Mouse (Mus musculus) WW6 (cell line): ENCODE measurements around the gene Gm9999.
A peak's percentile ranks its signal among the peaks of the same experiment; 100 is the strongest.
"Not testable (repeated sequence)": the region's sequence is repeated elsewhere in the genome, so short reads cannot be mapped to it uniquely, and the experiment has no call there.

ENCODE experiments used
- DNase-seq: peaks from one replicate; pipeline ENCODE4 v3.0.0-alpha.2; 2013; ENCODE audit warnings: low read depth, low spot score

The Gm9999 gene

DNA sequence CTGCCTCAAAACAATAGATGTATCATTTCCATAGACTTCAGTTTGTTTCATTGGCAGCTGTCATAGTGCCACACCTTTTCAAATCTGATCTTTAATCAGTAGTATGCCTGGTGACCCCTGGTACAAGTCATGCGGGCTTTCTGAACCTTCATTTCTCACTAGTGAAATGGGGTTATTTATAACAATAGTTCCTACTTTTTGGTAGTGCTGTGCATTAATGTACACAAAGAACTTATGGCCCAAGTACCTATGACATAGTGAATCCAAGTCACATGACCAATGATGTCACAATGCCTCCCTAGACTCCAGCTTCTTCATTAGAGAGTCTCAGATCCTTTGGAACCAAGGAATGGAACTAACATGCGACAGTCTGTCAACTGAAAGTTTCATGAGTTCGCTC, at the start of gene Gm9999:
Gene Gm9999, plus strand, starts transcription at position 301 of the 400 bp plus-strand sequence.
- DNase-seq, result no peak

- DNase-seq, result no peak
Measured at GRCm38 (mm10) chr7:46934788-46935187, 48.6 kb upstream of the Gm9999 start.

DNA sequence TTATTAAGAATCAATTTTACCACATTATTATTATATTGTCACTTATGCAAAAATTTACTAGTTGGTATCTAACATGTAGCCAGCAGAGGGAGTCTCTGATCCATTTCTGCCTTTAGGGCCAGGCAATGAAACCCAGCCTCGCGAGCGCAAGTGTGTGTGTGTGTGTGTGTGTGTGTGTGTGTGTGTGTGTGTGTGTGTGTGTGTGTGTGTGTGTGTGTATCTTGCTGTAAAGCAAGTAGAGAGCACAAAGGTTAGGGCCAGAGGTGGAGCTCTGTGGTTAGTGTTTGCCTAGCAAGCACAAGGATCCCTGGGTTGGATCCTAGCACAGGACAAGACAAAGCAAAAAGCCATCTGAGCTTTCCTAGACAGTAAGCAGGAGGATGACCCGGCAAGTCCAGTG, 47.5 kb upstream of the Gm9999 start:
- no peak for DNase-seq

DNA sequence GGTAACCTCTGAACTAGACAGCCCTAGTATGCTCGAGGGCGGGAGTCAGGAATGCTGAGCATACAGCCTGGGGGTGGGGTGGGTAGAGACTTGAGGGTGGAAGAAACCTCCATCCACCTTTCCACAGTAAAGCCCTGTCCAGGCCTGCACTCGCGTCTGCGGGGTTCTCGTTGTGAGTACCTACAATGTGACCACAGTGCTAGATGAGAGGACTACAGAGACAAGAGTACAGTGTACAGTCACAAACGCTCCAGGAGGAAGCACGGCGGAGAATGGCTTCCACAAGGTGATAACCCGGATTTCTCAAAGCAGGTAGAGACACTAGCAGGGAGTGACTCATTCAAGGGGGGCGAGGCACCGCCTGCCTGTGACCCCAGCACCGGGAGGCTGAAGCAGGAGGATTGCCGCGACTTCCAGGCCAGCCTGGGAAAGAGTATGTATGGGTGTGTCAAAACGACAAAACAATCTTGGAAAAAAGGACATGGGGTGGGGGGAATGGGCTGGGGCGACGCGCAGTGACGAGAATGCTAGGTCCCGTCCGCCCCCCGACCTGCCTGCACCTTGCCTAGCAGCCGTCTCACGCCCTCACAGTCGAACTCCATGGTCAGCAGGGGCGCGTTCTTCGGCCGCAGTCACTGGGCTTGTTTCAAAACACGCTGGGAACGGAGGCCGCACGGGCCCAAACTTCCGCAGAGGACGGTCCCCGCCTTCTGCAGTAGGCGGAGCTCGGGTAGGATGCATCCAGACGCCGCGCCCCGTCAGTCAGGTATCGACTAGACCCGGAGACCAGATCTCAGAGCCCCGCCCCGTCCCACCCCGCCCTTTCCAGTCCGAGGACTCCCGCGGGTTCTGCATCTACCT, 25.3 kb upstream of the Gm9999 start, which contains the start of gene Uevld:
Gene Uevld, minus strand, starts transcription at position 697 of the 861 bp plus-strand sequence.
- DNase-seq, result peak; percentile 94

- DNase-seq, result no peak
Measured at GRCm38 (mm10) chr7:46958853-46959252, 24.5 kb upstream of the Gm9999 start.

GRCm38 (mm10) chr7:46960991-46961390, 22.4 kb upstream of the Gm9999 start:
- no peak for DNase-seq

- DNase-seq, result no peak
Measured at GRCm38 (mm10) chr7:46962132-46962531, 21.2 kb upstream of the Gm9999 start.

DNA sequence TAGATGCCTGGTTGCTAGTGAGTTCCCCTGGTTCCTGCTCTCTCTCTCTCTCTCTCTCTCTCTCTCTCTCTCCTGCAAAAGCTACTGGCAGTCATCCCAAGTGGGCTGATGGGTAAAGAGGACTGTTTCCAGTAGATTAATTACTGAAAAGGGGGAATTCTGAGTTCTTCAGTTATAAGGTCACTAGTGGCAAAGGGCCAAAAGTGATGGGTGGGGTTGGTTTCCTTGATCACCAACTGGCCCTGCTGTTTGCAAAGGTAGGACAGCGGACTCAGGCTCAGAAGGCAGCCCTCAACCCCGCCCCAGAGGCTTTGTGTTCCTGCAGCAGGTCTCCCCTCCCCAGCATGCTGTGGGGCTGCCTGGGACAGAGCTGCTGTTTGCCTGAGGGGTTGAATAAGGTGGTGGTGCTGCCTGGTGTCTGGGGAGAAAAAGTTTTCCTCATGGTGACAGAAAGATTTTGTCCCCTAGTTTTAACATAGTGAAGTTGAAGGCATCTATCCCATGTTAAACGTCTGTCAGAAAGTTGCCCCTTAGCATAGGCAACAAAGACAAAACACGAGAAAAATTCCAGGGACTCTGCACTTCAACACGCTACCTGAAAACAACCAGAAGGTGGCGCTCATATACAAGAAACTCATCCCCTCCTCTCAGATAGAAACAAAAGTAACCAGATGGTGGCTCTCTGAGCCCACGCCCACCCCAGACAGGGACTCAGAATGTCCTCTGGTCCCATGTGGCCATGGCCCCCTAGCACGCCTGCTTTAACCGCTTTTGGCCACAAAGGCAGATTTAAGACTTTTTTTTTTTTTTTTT, 20.4 kb upstream of the Gm9999 start:
- DNase-seq, result peak; percentile 52

DNA sequence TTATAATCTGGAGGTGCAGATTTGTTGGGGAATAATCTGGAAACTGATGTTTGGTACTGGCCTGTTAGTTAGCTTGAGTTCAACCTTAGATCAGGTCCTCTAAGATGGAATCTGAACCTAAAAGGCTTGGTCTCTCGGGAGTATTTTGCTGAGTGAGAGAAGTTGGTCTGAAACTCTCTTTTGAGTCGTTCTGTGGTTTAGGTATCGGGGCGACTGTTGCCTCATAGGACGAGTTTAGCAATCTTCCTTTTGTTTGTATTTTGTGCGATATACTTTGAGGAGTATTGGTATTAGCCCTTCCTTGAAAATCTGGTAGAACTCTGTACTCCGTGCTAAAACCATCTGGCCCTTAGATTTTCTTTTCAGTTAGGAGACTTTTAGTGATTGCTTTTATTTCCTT, 19.3 kb upstream of the Gm9999 start:
- no peak for DNase-seq

DNA sequence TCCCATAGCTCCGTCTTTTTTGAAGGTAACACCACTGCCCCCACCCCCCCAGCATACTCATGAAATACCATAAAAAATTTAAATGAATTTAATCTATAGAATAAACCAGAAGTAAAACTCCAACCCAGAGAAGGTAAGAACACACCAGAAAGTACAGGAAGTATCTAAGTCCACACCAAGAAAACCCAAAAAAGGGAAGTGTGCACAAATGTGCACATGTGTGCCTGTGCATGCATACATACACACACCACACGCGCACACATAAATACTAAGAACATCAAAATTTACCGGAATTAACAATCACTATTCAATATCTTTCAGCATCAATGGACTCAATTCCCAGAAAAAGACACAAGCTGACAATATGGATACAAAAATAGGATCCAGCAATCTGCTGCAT, 13.5 kb upstream of the Gm9999 start:
- DNase-seq, result no peak

- DNase-seq, result no peak
Measured at GRCm38 (mm10) chr7:46974648-46975047, 8.7 kb upstream of the Gm9999 start.

GRCm38 (mm10) chr7:46975456-46975855, 7.9 kb upstream of the Gm9999 start:
- DNase-seq, result no peak

DNA sequence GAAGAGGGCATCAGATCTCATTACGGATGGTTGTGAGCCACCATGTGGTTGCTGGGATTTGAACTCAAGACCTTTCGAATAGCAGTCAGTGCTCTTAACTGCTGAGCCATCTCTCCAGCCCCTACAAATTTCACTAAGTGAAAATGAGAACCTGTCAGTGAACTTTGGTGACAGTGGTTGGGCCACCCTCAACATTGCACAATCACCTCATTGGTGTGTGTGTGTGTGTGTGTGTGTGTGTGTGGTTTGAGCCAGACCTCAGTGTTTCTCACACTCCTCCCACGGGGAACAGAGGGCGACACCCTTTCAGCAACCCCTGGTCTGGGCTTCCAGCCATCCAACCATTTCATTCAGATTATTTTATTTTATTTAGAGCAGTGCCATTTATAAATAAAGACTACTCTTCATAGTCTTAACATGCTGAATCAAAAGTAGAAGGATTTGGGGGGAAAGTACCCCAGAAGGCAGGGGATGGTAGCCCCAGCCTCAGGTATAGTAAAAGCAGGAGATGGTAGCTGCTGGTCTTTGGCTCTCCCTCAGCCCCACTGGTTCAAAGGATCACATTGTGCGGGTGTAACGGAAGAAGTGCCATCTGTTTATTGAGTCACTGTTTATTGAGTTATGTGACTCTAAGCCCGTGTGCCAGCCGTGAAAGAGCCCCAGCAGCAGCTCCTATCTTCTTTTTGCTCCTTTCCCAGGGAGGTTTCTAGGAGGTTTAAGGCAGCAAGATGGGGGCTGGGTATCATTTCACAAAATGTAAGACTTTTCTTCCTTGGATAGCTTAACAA, 2.5 kb downstream of the Gm9999 start:
- DNase-seq, result no peak

- DNase-seq, result no peak
Measured at GRCm38 (mm10) chr7:46986646-46987045, 3.3 kb downstream of the Gm9999 start.

- no peak for DNase-seq
Measured at GRCm38 (mm10) chr7:46987073-46987472, 3.7 kb downstream of the Gm9999 start.

GRCm38 (mm10) chr7:46989387-46989786, 6.0 kb downstream of the Gm9999 start:
- not testable (repeated sequence) for DNase-seq

- DNase-seq, result no peak
Measured at GRCm38 (mm10) chr7:46993079-46993478, 9.7 kb downstream of the Gm9999 start.

DNA sequence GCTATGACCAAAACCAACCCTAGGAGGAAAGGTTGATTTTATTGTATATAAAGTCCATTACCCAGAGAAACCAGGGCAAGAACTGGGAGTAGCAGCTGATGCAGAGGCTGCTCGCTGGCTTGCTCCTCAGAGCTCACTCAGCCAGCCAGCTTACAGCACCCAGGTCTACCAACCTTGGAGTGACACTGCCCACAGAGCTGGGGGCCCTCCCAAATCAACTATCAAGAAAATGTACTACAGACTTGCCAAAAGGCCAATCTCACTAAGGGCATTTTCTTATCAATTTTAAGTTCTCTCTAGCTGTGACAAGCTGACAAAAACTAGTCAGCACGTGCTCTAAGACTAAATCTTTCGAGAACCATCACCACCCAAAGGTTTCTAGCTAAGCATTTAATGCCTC, 12.2 kb downstream of the Gm9999 start:
- no peak for DNase-seq

DNA sequence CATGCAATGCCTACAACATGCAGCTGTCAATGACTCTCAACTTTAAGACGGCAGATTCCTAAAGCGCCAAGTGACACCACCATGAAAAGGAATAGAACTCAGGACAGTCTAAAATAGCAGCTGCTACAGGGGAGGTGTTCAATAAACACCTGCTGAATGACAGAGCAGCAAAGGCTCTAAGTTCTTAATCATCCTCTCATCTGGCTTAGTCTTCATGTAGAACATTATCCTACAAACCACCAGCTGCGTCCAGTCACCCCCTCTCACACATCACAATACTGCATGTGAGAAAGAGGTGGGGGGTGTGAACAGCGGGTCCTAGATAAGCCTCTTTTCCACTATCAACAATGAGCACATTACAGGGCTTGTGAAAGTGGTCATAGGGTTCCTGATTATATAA, 13.6 kb downstream of the Gm9999 start:
- no peak for DNase-seq

DNA sequence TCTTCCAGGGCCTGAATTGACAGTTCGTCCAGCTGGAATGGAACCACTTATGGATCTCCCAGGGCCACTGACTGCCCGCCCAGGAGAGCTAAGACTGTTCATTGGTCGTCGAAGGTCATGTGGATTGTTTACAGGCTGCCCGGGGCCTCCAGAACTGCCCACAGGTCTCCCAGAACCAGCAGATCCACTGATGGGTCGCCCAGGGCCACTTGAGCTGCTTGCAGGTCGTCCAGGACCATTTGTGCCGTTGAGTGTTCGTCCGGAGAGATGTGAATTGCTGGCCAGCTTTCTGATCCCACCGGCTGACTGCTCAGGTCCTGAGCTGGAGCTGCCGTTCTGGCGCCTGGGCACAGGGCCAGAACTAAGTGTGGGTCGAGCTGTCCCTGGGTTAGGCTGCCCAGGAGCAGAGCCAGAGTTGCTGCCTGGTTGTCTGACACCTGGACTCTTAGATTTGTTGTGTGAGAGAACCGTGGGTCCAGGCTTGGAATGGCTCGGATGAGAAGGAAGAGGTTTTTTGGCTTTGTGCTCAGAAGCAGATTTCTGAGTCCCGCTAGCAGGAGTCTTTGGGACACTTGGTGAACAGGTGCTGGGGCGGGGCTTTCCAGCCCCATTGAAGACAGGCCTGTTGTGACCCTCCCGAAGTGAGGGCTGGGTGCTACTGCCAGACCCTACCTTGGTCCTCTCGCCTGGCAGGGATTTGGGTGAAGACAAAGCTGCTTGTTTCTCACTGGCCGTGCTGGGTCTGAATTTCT, 14.4 kb downstream of the Gm9999 start:
- no peak for DNase-seq

DNA sequence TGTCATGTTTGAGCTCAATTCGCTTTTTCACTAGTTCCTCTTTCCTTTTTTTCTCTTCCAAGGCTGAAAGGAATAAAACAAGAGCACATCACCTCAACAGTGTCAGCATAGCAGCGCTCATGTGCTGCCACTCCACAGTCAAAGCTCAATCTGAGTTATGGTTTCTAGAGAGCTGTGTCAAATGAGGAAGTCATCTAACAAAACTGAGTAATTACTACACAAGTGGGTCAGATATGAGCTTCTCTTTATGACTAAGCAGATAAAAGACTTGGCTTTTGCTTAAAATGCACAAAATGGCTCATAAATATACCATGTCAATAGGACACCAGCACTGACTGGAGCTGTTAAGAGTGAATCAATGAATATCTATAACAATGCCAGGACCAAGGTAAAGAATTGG, 15.6 kb downstream of the Gm9999 start:
- DNase-seq, result no peak
